Comparison of ENCODE assay signal across 24 mouse cellular contexts in genomic region chr7:76407930-76408557, GRCm38 (mm10).
A peak's percentile ranks its signal among the peaks of the same experiment; 100 is the strongest.
DNase-seq lines count a peak whose midpoint lies in the region; ATAC-seq and TF ChIP-seq lines count a peak whose summit lies in the region.
"Had no signal": no experiment of that assay in that cellular context is flagged by ENCODE, and none has a peak within 500 bp of the region (broad histone marks: within the 10 kb centered on the region; RNA-seq: fewer than 3 reads in every experiment).

No protein-coding gene starts in this region.

- H3K9ac ChIP-seq in hindbrain, embryonic 11.5 days (ENCODE audit: low read depth, low read length), result no peak overlapping the region
- H3K9ac ChIP-seq in hindbrain, embryonic 16.5 days (ENCODE audit: low read depth, low read length), result no peak overlapping the region
- H3K9ac ChIP-seq: forebrain, embryonic 12.5 days; hindbrain, embryonic 15.5 days; liver, embryonic 12.5 days; lung, embryonic 15.5 days; midbrain, embryonic 15.5 days; neural tube, embryonic 15.5 days had no signal

- TF ChIP-seq CTCF in lung, adult 2 months (IDR thresholded peaks at IDR 0.05; ENCODE audit: insufficient read depth, low read length), result no peak

- peak; percentile 17 for DNase-seq in hindbrain, embryonic 11.5 days (ENCODE audit: low spot score)
- peak; percentile 7 for DNase-seq in 3T3-L1 (ENCODE audit: low read depth, low spot score)
- DNase-seq in CD4-positive helper T cell, adult 2 months (ENCODE audit: low read depth, low spot score), result peak; percentile 5
- DNase-seq in lung, adult 2 months, result no peak
- DNase-seq in kidney, postnatal 4 days, result no peak
- DNase-seq: adrenal gland, adult 8-10 months; cerebellum, adult 11 months; cerebellum, postnatal 36 days; gastrocnemius, postnatal 36 days; kidney, postnatal 36 days; lung, postnatal 4 days; right cerebral cortex, postnatal 14 days had no signal

- no peak overlapping the region for H3K27ac ChIP-seq in hindbrain, embryonic 11.5 days (ENCODE audit: low read depth, low read length)
- H3K27ac ChIP-seq in hindbrain, embryonic 16.5 days (ENCODE audit: low read depth, low read length), result no peak overlapping the region
- H3K27ac ChIP-seq: forebrain, embryonic 12.5 days; heart, embryonic 10.5 days; hindbrain, embryonic 15.5 days; liver, embryonic 12.5 days; lung, embryonic 15.5 days; midbrain, embryonic 15.5 days; neural tube, embryonic 15.5 days had no signal

- peak; percentile 51; the same call in 1 of the 2 replicates for ATAC-seq in hindbrain, embryonic 11.5 days (ENCODE audit: low FRiP score)
- no peak for ATAC-seq in hindbrain, embryonic 16.5 days
- ATAC-seq in granulocyte monocyte progenitor cell, adult 5-6 weeks (replicated peaks; ENCODE audit: poor library complexity, severe bottlenecking), result peak; percentile 71
- ATAC-seq in megakaryocyte-erythroid progenitor cell, adult 5-6 weeks (replicated peaks; ENCODE audit: low FRiP score, low TSS enrichment, poor library complexity, severe bottlenecking), result no peak
- ATAC-seq: intestine, embryonic 16.5 days; liver, embryonic 12.5 days; midbrain, embryonic 15.5 days had no signal

- no peak for TF ChIP-seq POLR2A in lung, adult 2 months (IDR thresholded peaks at IDR 0.05; ENCODE audit: borderline replicate concordance, extremely low read depth, low read depth, low read length)

- 29% methylated on average over 4 of the region's 4 CpGs for WGBS in hindbrain, embryonic 11.5 days
- 28% methylated on average over 4 of the region's 4 CpGs for WGBS in hindbrain, embryonic 16.5 days
- WGBS in lung, adult 2 months, result 64% methylated on average over 4 of the region's 4 CpGs

- H3K9me3 ChIP-seq in hindbrain, embryonic 11.5 days (ENCODE audit: control insufficient read depth, low read length), result no peaks in the 10 kb centered on the region
- no peaks in the 10 kb centered on the region for H3K9me3 ChIP-seq in hindbrain, embryonic 16.5 days (ENCODE audit: control insufficient read depth, low read length)
- H3K9me3 ChIP-seq: forebrain, embryonic 12.5 days; heart, embryonic 10.5 days; hindbrain, embryonic 15.5 days; liver, embryonic 12.5 days; lung, embryonic 15.5 days; midbrain, embryonic 15.5 days; neural tube, embryonic 15.5 days had no signal

- H3K4me2 ChIP-seq in hindbrain, embryonic 11.5 days (replicated peaks; ENCODE audit: low read depth, low read length), result no peak overlapping the region
- H3K4me2 ChIP-seq in hindbrain, embryonic 16.5 days (ENCODE audit: low read length), result no peak overlapping the region
- H3K4me2 ChIP-seq: forebrain, embryonic 12.5 days; hindbrain, embryonic 15.5 days; liver, embryonic 12.5 days; lung, embryonic 15.5 days; midbrain, embryonic 15.5 days; neural tube, embryonic 15.5 days had no signal

- no peaks in the 10 kb centered on the region; the same call in 1 of the 2 replicates for H3K4me1 ChIP-seq in hindbrain, embryonic 11.5 days (replicated peaks; ENCODE audit: control insufficient read depth, insufficient read depth, low read length)
- H3K4me1 ChIP-seq in hindbrain, embryonic 16.5 days (ENCODE audit: control insufficient read depth, insufficient read depth, low read depth, low read length), result no peaks in the 10 kb centered on the region; the same call in 1 of the 2 replicates
- no peaks in the 10 kb centered on the region for H3K4me1 ChIP-seq in lung, adult 2 months (ENCODE audit: control insufficient read depth, insufficient read depth, low read length)
- H3K4me1 ChIP-seq: hindbrain, embryonic 15.5 days; liver, embryonic 12.5 days; midbrain, embryonic 15.5 days; neural tube, embryonic 15.5 days had no signal

- no peak overlapping the region for H3K4me3 ChIP-seq in hindbrain, embryonic 11.5 days (ENCODE audit: low read depth, low read length)
- no peak overlapping the region for H3K4me3 ChIP-seq in hindbrain, embryonic 16.5 days (ENCODE audit: low read length)
- no peak overlapping the region for H3K4me3 ChIP-seq in lung, adult 2 months (replicated peaks; ENCODE audit: extremely low read depth, low read depth, low read length)
- H3K4me3 ChIP-seq: forebrain, embryonic 12.5 days; heart, embryonic 10.5 days; hindbrain, embryonic 15.5 days; liver, embryonic 12.5 days; lung, embryonic 15.5 days; midbrain, embryonic 15.5 days; myocyte; neural tube, embryonic 15.5 days had no signal

- no peaks in the 10 kb centered on the region for H3K36me3 ChIP-seq in hindbrain, embryonic 11.5 days (ENCODE audit: control insufficient read depth, insufficient read depth, low read length)
- no peaks in the 10 kb centered on the region for H3K36me3 ChIP-seq in hindbrain, embryonic 16.5 days (ENCODE audit: control insufficient read depth, insufficient read depth, low read length)
- H3K36me3 ChIP-seq: forebrain, embryonic 12.5 days; heart, embryonic 10.5 days; hindbrain, embryonic 15.5 days; liver, embryonic 12.5 days; lung, embryonic 15.5 days; midbrain, embryonic 15.5 days; neural tube, embryonic 15.5 days had no signal

- H3K27me3 ChIP-seq in hindbrain, embryonic 11.5 days (ENCODE audit: control insufficient read depth, insufficient read depth, low read length), result peaks cover 1% of the 10 kb centered on the region; the same call in 1 of the 2 replicates
- H3K27me3 ChIP-seq in hindbrain, embryonic 16.5 days (replicated peaks; ENCODE audit: control insufficient read depth, insufficient read depth, low read length), result no peaks in the 10 kb centered on the region
- H3K27me3 ChIP-seq: forebrain, embryonic 12.5 days; hindbrain, embryonic 15.5 days; liver, embryonic 12.5 days; lung, embryonic 15.5 days; midbrain, embryonic 15.5 days; neural tube, embryonic 15.5 days had no signal

Comparison
In these comparisons a context has a peak if more than half of its experiments do, and no peak if none do; other contexts are left out.
1. ATAC-seq: peak in hindbrain, embryonic 11.5 days (single experiment) and granulocyte monocyte progenitor cell, adult 5-6 weeks (single experiment); none in hindbrain, embryonic 16.5 days (single experiment) and megakaryocyte-erythroid progenitor cell, adult 5-6 weeks (single experiment).
2. DNase-seq: peak in hindbrain, embryonic 11.5 days (single experiment), 3T3-L1 (single experiment) and CD4-positive helper T cell, adult 2 months (single experiment); none in lung, adult 2 months (single experiment) and kidney, postnatal 4 days (0 of 2).